Mouse (Mus musculus) kidney, postnatal 0 days (tissue): ENCODE measurements around the gene Hmgb1. TPM values are rescaled to one million over a fixed set of nuclear protein-coding genes. Genes with fewer than 3 reads are reported as not detected.

ENCODE experiments used
- ATAC-seq: fragments of 200-750 bp; cut with Nextera tagmentation; replicated peaks from 2 replicates; pipeline ENCODE4 v1.8.0; 2017; ENCODE audit warnings: low read depth, moderate number of reproducible peaks, moderate TSS enrichment, moderate library complexity; ENCODE audit not compliant: low FRiP score
- DNase-seq: peaks from one replicate; pipeline ENCODE4 v3.0.0-alpha.2; 2016; ENCODE audit warnings: low spot score
- H3K27ac ChIP-seq: fragments of 300-500 bp; sonication (generic); 2 replicates; pipeline ENCODE4 v1.5.1; 2014; ENCODE audit warnings: mild to moderate bottlenecking
- H3K27me3 ChIP-seq: fragments of 300-500 bp; sonication (generic); 2 replicates; pipeline ENCODE4 v1.6.1; 2014; ENCODE audit warnings: low read length, mixed read lengths; ENCODE audit not compliant: insufficient read depth
- H3K36me3 ChIP-seq: fragments of 300-500 bp; sonication (generic); 2 replicates; pipeline ENCODE4 v1.6.1; 2014; ENCODE audit warnings: low read length, mixed read lengths; ENCODE audit not compliant: insufficient read depth
- H3K4me1 ChIP-seq: fragments of 300-500 bp; sonication (generic); replicated peaks from 2 replicates; pipeline ENCODE4 v1.6.1; 2014; ENCODE audit warnings: antibody characterized with exemption, low read length, mixed read lengths; ENCODE audit not compliant: insufficient read depth
- H3K4me2 ChIP-seq: fragments of 300-500 bp; sonication (generic); 2 replicates; pipeline ENCODE4 v1.6.1; 2014; ENCODE audit warnings: mild to moderate bottlenecking, low read length, moderate library complexity, mixed read lengths
- H3K4me3 ChIP-seq: fragments of 300-500 bp; sonication (generic); replicated peaks from 2 replicates; pipeline ENCODE4 v1.5.1; 2014; ENCODE audit warnings: low read depth, low read length
- H3K9ac ChIP-seq: fragments of 300-500 bp; sonication (generic); 2 replicates; pipeline ENCODE4 v1.6.1; 2014; ENCODE audit warnings: low read depth, low read length
- H3K9me3 ChIP-seq: fragments of 300-500 bp; sonication (generic); replicated peaks from 2 replicates; pipeline ENCODE4 v1.6.1; 2016; ENCODE audit warnings: low read length, inconsistent platforms, mixed read lengths
- CTCF ChIP-seq: IDR thresholded peaks from 2 replicates; pipeline ENCODE4 v1.5.1; 2016; ENCODE audit warnings: antibody characterized with exemption, low read depth, mild to moderate bottlenecking, moderate library complexity
- WGBS: fragments of 180-500 bp; shearing (Covaris S2); extraction: QIAGEN DNeasy Blood & Tissue Kit; methylation state at CpG from one replicate; pipeline ENCODE4 v1.1.7; 2014; 5-methylcytosine and 5-hydroxymethylcytosine counted together
- polyA plus RNA-seq: library from polyadenylated mRNA; unstranded; fragments of >200 nt; fragmentation: Nextera tagmentation; extraction: Ambion mirVana; gene quantifications from 2 replicates; pipeline ENCODE4 v1.2.1, GENCODE M21; 2015

The Hmgb1 gene
- polyA plus RNA-seq, 1 experiment from 2014 or later: 1,196 TPM

DNA sequence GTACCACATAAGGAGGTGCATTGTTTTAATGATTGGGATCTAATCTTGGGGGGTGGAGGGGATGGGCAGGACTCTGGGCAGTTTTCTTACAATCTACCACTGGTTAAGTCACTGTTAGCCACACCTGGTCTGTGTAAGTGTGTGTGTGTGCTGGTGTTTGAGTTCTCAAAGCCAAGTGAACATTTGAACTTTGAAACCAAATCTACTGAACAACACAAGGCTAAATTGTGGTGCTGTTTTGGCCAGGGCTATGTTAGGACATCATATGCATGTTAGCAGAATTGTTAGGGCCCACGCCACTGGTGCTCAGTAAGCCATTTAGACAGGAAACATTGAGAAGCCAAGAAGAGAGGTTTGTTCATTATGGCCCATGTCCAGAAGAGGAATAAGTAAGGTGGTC lies 14.5 kb upstream of the Hmgb1 start:
- DNase-seq: no peak

DNA sequence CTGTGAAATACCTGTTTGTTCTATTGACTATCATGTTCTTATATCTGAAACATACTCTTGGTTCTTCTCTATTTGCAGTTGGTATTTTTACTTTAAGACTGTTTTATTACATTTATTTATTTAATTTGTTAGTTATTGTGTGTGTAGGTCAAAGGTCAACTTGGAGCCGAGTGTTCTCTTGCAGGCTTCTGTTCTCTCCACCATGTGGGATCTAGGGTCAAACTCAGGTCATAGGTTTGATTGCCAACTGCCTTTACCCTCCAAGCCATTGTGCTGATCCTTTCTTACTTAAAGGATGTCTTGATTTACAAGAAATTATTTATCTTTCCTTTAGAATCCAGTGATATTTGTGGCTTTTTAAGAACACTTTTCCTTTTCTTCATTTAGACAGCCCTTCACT lies 12.3 kb upstream of the Hmgb1 start:
- Histone ChIP-seq H3K9me3 (no peaks in the 10 kb centered on the region), H3K36me3 (peaks cover 35% of the 10 kb centered on the region), H3K4me1 (no peaks in the 10 kb centered on the region), H3K27ac (no peak overlapping the region), H3K4me2 (no peak overlapping the region), H3K4me3 (no peak overlapping the region), H3K9ac (no peak overlapping the region), H3K27me3 (no peaks in the 10 kb centered on the region)
- DNase-seq (no peak), ATAC-seq (no peak)
- WGBS: 3% methylated on average over 1 of the region's 1 CpGs
- no peak for TF ChIP-seq CTCF

More for the DNA sequence above, 14.5 kb upstream of the Hmgb1 start:
- H3K27me3 ChIP-seq: no peaks in the 10 kb centered on the region
- no peak for TF ChIP-seq CTCF
- H3K4me2 ChIP-seq: no peak overlapping the region
- H3K36me3 ChIP-seq: peaks cover 40% of the 10 kb centered on the region
- no peak for ATAC-seq
- H3K9me3 ChIP-seq: no peaks in the 10 kb centered on the region
- 96% methylated on average over 1 of the region's 1 CpGs for WGBS
- no peak overlapping the region for H3K4me3 ChIP-seq
- no peak overlapping the region for H3K9ac ChIP-seq
- 0 out of 2 replicates have a peak, but pooled peaks cover 3% of the 10 kb centered on the region for H3K4me1 ChIP-seq
- no peak overlapping the region for H3K27ac ChIP-seq

DNA sequence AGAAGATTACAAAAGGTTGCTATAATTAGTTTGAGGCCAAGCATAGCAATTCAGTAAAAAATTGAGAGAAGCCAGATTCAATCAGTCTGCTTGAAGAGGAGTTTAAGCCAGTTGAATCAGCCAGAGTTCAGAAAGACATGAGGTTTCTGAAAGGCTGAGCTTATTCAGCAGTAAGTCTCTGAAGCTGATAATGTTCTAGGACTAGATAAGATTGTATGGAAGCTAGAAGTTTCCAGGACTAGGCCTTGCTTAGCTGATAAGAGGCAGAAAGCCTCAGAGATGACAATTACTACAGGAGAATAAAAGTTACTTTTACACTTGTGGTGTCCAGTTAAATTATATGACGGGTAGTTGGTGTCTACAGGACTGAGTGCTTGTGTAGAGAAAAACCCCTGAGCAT lies 5.9 kb upstream of the Hmgb1 start:
- H3K27me3 ChIP-seq: no peaks in the 10 kb centered on the region
- no peak overlapping the region for H3K4me3 ChIP-seq
- H3K4me2 ChIP-seq: no peak overlapping the region
- H3K36me3 ChIP-seq: peaks cover 42% of the 10 kb centered on the region
- no peak for DNase-seq
- H3K9me3 ChIP-seq: no peaks in the 10 kb centered on the region
- peaks cover 12% of the 10 kb centered on the region for H3K4me1 ChIP-seq
- TF ChIP-seq CTCF: no peak
- no peak overlapping the region for H3K9ac ChIP-seq
- no peak overlapping the region for H3K27ac ChIP-seq
- 92% methylated on average over 1 of the region's 1 CpGs for WGBS
- ATAC-seq: no peak

DNA sequence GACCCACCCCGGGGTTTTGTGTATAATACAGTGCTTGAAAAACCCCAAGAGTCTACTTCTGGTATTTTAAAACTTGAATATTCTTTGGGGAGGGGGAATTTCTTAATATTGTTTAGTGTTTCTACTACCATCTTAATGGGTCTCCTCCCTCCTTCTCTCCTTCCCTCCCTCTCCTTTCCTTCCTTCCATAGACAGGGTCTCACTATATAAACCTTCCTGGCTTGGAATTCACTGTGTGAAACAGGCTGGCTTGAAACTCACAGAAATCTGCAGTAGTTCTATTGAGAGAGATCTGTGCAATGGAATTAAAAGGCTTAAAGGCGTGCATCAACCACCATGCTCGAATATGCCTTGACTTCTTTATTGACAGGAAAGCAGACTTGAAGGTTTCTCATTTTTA lies 1.5 kb upstream of the Hmgb1 start:
- Histone ChIP-seq H3K9me3 (no peaks in the 10 kb centered on the region), H3K4me2 (peak overlapping the region; percentile 72), H3K36me3 (peaks cover 17% of the 10 kb centered on the region; the same call in 1 of the 2 replicates), H3K27ac (peak overlapping the region; percentile 8; the same call in 1 of the 2 replicates), H3K4me3 (peak overlapping the region; percentile 82), H3K9ac (peak overlapping the region; percentile 83; the same call in 1 of the 2 replicates), H3K27me3 (no peaks in the 10 kb centered on the region), H3K4me1 (peaks cover 12% of the 10 kb centered on the region)
- no peak for TF ChIP-seq CTCF
- DNase-seq (no peak), ATAC-seq (no peak)
- WGBS: 55% methylated on average over 3 of the region's 3 CpGs

DNA sequence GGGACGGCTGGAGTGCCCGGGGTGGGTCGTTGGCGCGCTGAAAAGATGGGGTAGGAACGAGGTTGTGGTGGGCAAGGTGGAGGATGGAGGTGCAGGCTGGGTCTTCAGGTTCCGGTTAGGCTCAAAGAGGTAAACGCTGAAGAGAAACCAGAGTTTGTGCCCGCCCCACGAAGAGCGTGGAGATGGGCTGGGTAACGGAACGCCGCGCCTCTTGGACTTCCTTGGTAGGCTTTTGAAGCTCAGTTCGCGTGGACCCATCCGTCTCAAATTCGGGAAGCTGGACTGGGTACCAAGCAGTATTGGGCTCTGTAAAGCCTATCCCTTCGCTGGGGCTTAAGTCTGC lies 526 bp upstream of the Hmgb1 start:
- H3K9ac ChIP-seq: peak overlapping the region; percentile 83
- peak overlapping the region; percentile 72 for H3K4me2 ChIP-seq
- H3K4me1 ChIP-seq: peaks cover 12% of the 10 kb centered on the region
- H3K36me3 ChIP-seq: peaks cover 8% of the 10 kb centered on the region; the same call in 1 of the 2 replicates
- no peak for ATAC-seq
- no peaks in the 10 kb centered on the region for H3K27me3 ChIP-seq
- under 1% methylated on average over 20 of the region's 20 CpGs for WGBS
- peak; percentile 50 for DNase-seq
- H3K9me3 ChIP-seq: no peaks in the 10 kb centered on the region
- no peak for TF ChIP-seq CTCF
- peak overlapping the region; percentile 82 for H3K4me3 ChIP-seq
- peak overlapping the region; percentile 82 for H3K27ac ChIP-seq

DNA sequence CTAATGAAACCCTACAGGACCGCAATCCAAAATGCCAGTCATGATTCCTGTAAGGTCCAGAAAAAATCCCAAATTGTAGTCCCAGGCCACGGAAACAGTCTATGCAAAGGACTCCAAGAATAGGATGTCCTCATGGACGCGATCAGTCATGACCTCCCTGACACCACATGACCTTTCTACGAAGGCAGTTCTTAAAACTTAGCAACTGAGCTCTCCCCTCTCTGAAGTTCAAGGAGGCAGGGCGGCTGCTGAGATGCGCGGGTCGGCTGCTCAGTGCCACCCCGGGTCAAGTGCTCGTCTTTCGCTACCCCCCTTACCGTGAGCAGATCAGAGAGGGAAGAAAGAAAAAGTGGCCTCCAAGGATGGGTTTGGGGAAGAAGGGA lies 577 bp downstream of the Hmgb1 start:
- under 1% methylated on average over 13 of the region's 13 CpGs for WGBS
- H3K9me3 ChIP-seq: no peaks in the 10 kb centered on the region
- H3K4me2 ChIP-seq: peak overlapping the region; percentile 64
- H3K4me3 ChIP-seq: peak overlapping the region; percentile 61
- H3K36me3 ChIP-seq: no peaks in the 10 kb centered on the region
- peak overlapping the region; percentile 79 for H3K9ac ChIP-seq
- H3K4me1 ChIP-seq: peaks cover 12% of the 10 kb centered on the region
- DNase-seq: peak; percentile 85
- no peak for ATAC-seq
- H3K27ac ChIP-seq: peak overlapping the region; percentile 95
- TF ChIP-seq CTCF: no peak
- no peaks in the 10 kb centered on the region for H3K27me3 ChIP-seq

DNA sequence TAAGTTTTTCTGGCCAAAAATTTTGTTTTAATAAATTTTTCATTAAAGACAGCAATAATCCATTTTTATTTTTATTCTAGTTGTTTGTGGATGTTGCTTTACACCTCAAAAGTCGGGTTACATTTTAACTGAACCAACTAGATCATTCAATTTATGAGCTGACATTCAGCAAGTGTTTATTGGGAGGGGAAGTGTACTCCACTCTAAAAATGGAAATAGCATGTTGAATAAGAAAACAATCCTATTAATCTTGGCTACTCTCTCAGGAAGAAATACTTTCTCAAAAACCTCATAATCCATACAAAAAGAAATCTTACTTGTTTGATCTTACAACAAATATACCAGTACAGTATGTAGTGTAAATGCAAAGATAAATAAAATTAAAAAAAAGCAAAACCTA lies 1.2 kb downstream of the Hmgb1 start:
- ATAC-seq (no peak), DNase-seq (peak; percentile 18)
- no peaks in the 10 kb centered on the region for H3K9me3 ChIP-seq
- H3K27ac ChIP-seq: peak overlapping the region; percentile 95
- H3K27me3 ChIP-seq: no peaks in the 10 kb centered on the region
- peaks cover 12% of the 10 kb centered on the region for H3K4me1 ChIP-seq
- H3K4me2 ChIP-seq: peak overlapping the region; percentile 64
- no peak overlapping the region; the same call in 1 of the 2 replicates for H3K9ac ChIP-seq
- no peak for TF ChIP-seq CTCF
- WGBS: 12% methylated on average over 1 of the region's 1 CpGs
- no peaks in the 10 kb centered on the region for H3K36me3 ChIP-seq
- H3K4me3 ChIP-seq: peak overlapping the region; percentile 61
